Mouse (Mus musculus) heart, postnatal 14 days (tissue): ENCODE data around the gene Gbx1. TPM values are rescaled to one million over a fixed set of nuclear protein-coding genes. Genes with fewer than 3 reads are reported as not detected.
A peak's percentile ranks its signal among the peaks of the same experiment; 100 is the strongest.

ENCODE experiments used
- DNase-seq, 2 experiments: peaks; one replicate each; pipeline ENCODE4 v3.0.0; 2021 to 2022
- intact Hi-C: fragments of 180-260 bp; cut with DNase I; formaldehyde crosslinking; loops from one replicate; pipeline ENCODE4 v1.15.1; 2025
- total RNA-seq, 2 experiments: library from RNA; stranded (reverse); gene quantifications; 2 replicates each; pipeline ENCODE4 v1.2.3; 2021

Gbx1 gene
- total RNA-seq, 2 experiments from 2014 or later: not detected

- intact Hi-C loops: no loop called here
- peak in 1 of 2 experiments; percentile 21 for DNase-seq
These were observed 663 bp downstream of the Gbx1 start for GRCm38 (mm10) chr5:24526190-24526888.

GRCm38 (mm10) chr5:24525360-24526189 is 1.4 kb downstream of the Gbx1 start:
- intact Hi-C loops: no loop called here
- no peak for DNase-seq

GRCm38 (mm10) chr5:24524522-24524921 is 2.5 kb downstream of the Gbx1 start:
- DNase-seq: no peak
- intact Hi-C loops: no loop called here

- intact Hi-C loops: no loop called here
- DNase-seq: no peak
These were observed 3.2 kb downstream of the Gbx1 start for GRCm38 (mm10) chr5:24523806-24524205.

GRCm38 (mm10) chr5:24521366-24521765 is 5.6 kb downstream of the Gbx1 start:
- intact Hi-C loops: no loop called here

GRCm38 (mm10) chr5:24512271-24512670 is 14.7 kb downstream of the Gbx1 start:
- intact Hi-C loops: no loop called here
- DNase-seq: peak; percentile 43 to 52

More at GRCm38 (mm10) chr5:24521366-24521765, 5.6 kb downstream of the Gbx1 start:
- no peak for DNase-seq

- intact Hi-C loops: loop anchor here (1.0 to 2.0 kb wide), 2 partner anchors 89 to 142 kb away; no protein-coding TSS in a partner anchor
- peak; percentile 57 to 73 for DNase-seq
These were observed 16.4 kb downstream of the Gbx1 start for GRCm38 (mm10) chr5:24510635-24511034.

GRCm38 (mm10) chr5:24508406-24508805 is 18.6 kb downstream of the Gbx1 start:
- DNase-seq: no peak
- intact Hi-C loops: no loop called here

- intact Hi-C loops: no loop called here
These were observed 21.5 kb downstream of the Gbx1 start for GRCm38 (mm10) chr5:24505513-24505912.

GRCm38 (mm10) chr5:24502786-24503185 is 24.2 kb downstream of the Gbx1 start:
- intact Hi-C loops: no loop called here
- DNase-seq: no peak

More at GRCm38 (mm10) chr5:24505513-24505912, 21.5 kb downstream of the Gbx1 start:
- DNase-seq: no peak

GRCm38 (mm10) chr5:24500851-24501250 is 26.2 kb downstream of the Gbx1 start:
- peak in 1 of 2 experiments; percentile 27 for DNase-seq
- intact Hi-C loops: no loop called here

- no peak for DNase-seq
- intact Hi-C loops: no loop called here
These were observed 27.9 kb downstream of the Gbx1 start for GRCm38 (mm10) chr5:24499113-24499512.

GRCm38 (mm10) chr5:24497526-24497925 is 29.5 kb downstream of the Gbx1 start:
- DNase-seq: no peak
- intact Hi-C loops: no loop called here

GRCm38 (mm10) chr5:24496756-24497155 is 30.2 kb downstream of the Gbx1 start:
- intact Hi-C loops: no loop called here
- DNase-seq: no peak

GRCm38 (mm10) chr5:24495019-24495418 is 32.0 kb downstream of the Gbx1 start:
- no peak for DNase-seq
- intact Hi-C loops: no loop called here

GRCm38 (mm10) chr5:24492546-24493285 is 34.3 kb downstream of the Gbx1 start:
- DNase-seq: no peak
- intact Hi-C loops: no loop called here

GRCm38 (mm10) chr5:24490413-24490920 is 36.5 kb downstream of the Gbx1 start:
- no peak for DNase-seq
- intact Hi-C loops: no loop called here

- intact Hi-C loops: loop anchor here (2.0 to 10.0 kb wide), 2 partner anchors 42 to 168 kb away; no protein-coding TSS in a partner anchor
These were observed 40.3 kb downstream of the Gbx1 start for GRCm38 (mm10) chr5:24486738-24487137.

GRCm38 (mm10) chr5:24486097-24486496 is 40.9 kb downstream of the Gbx1 start:
- intact Hi-C loops: loop anchor here (2.0 to 10.0 kb wide), 2 partner anchors 43 to 169 kb away; no protein-coding TSS in a partner anchor
- DNase-seq: peak; percentile 90 to 94

More at GRCm38 (mm10) chr5:24486738-24487137, 40.3 kb downstream of the Gbx1 start:
- no peak for DNase-seq

- DNase-seq: no peak
- intact Hi-C loops: loop anchor here (10.0 kb wide), 1 partner anchor 170 kb away; no protein-coding TSS in a partner anchor
These were observed 42.0 kb downstream of the Gbx1 start for GRCm38 (mm10) chr5:24484963-24485362.
